In the genomic region with DNA sequence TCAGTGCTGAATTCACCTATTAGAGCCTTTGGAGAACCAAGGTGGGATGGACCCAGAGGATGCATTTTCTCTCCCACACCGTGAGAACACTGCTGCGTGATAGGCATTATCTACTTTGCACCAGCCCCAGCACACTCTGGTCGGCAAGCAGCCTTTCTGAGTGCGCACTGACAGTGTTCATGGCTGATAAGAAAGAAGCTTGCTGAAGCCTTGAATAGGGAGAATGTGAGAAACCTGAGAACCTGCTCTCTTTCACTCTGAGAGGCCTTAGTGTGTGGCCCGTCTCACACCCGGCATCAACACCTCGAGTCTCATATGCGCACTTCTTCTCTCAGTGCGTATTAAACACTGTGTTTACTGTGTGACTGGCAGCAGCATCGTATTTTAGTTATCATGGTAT, we compare ENCODE assay signal across 15 mouse cellular contexts. TPM values are rescaled to one million over a fixed set of nuclear protein-coding genes. Genes with fewer than 3 reads are reported as not detected.
DNase-seq lines count a peak whose midpoint lies in the region; ATAC-seq and TF ChIP-seq lines count a peak whose summit lies in the region.
"Had no signal": no experiment of that assay in that cellular context is flagged by ENCODE, and none has a peak within 500 bp of the region (broad histone marks: within the 10 kb centered on the region; RNA-seq: fewer than 3 reads in every experiment).

No protein-coding gene starts in this region.

- no peak for DNase-seq in heart, adult 9 months (ENCODE audit: low spot score in 2 of 2)
- DNase-seq in brain, embryonic 14.5 days (ENCODE audit: low read depth): peak; percentile 26
- peak; percentile 43 to 46 for DNase-seq in spleen, postnatal 14 days (ENCODE audit: low spot score in 2 of 2)
- no peak for DNase-seq in Muller cell, postnatal 12 days (ENCODE audit: inconsistent ontology term)
- no peak for DNase-seq in frontal cortex, postnatal 10 days (ENCODE audit: low spot score in 2 of 2)
- no peak for DNase-seq in ovary, postnatal 36 days (ENCODE audit: low spot score)
- DNase-seq: adrenal gland, adult 2 months; cerebellum, postnatal 25 days; kidney, postnatal 36 days; lung, postnatal 14 days; thymus, adult 2 months had no signal

- H3K4me1 ChIP-seq in heart, embryonic 11.5 days (ENCODE audit: control insufficient read depth, insufficient read depth, low read length): peaks cover 10% of the 10 kb centered on the region
- H3K4me1 ChIP-seq in intestine, embryonic 16.5 days (ENCODE audit: control insufficient read depth, insufficient read depth, low read length): peaks cover 5% of the 10 kb centered on the region; the same call in 1 of the 2 replicates

- peak; percentile 96 for ATAC-seq in heart, embryonic 11.5 days (replicated peaks; ENCODE audit: insufficient number of reproducible peaks, low FRiP score, low TSS enrichment)
- ATAC-seq in intestine, embryonic 16.5 days: peak; percentile 85
- ATAC-seq: forebrain, embryonic 14.5 days; hindbrain, embryonic 16.5 days had no signal

- no peak overlapping the region for H3K9ac ChIP-seq in heart, embryonic 11.5 days (ENCODE audit: low read depth, low read length)
- no peak overlapping the region for H3K9ac ChIP-seq in intestine, embryonic 16.5 days (ENCODE audit: low read depth, low read length)

- peak overlapping the region; percentile 29 for H3K4me2 ChIP-seq in heart, embryonic 11.5 days
- no peak overlapping the region for H3K4me2 ChIP-seq in intestine, embryonic 16.5 days (ENCODE audit: low read depth, low read length)

- TF ChIP-seq CTCF in brain, embryonic 14.5 days (IDR thresholded peaks at IDR 0.05; ENCODE audit: borderline replicate concordance, extremely low read depth, insufficient read depth, insufficient read length): no peak

- WGBS in heart, embryonic 11.5 days (ENCODE audit: insufficient replicate concordance): 21% methylated on average over 10 of the region's 10 CpGs
- WGBS in intestine, embryonic 16.5 days: 67% methylated on average over 10 of the region's 10 CpGs

- peak overlapping the region; percentile 77 for H3K27ac ChIP-seq in heart, embryonic 11.5 days (ENCODE audit: low read depth, low read length)
- no peak overlapping the region for H3K27ac ChIP-seq in intestine, embryonic 16.5 days (ENCODE audit: low read length)

- H3K27me3 ChIP-seq in heart, embryonic 11.5 days (ENCODE audit: control insufficient read depth, insufficient read depth, low read length): no peaks in the 10 kb centered on the region
- H3K27me3 ChIP-seq in intestine, embryonic 16.5 days (replicated peaks; ENCODE audit: control insufficient read depth, insufficient read depth, low read length): no peaks in the 10 kb centered on the region

- no peaks in the 10 kb centered on the region for H3K36me3 ChIP-seq in heart, embryonic 11.5 days (ENCODE audit: control insufficient read depth, insufficient read depth, low read length)
- no peaks in the 10 kb centered on the region for H3K36me3 ChIP-seq in intestine, embryonic 16.5 days (ENCODE audit: control insufficient read depth, insufficient read depth, low read length)

- H3K9me3 ChIP-seq in heart, embryonic 11.5 days (replicated peaks; ENCODE audit: control insufficient read depth, low read length): no peaks in the 10 kb centered on the region
- no peaks in the 10 kb centered on the region for H3K9me3 ChIP-seq in intestine, embryonic 16.5 days (ENCODE audit: control insufficient read depth, low read length)

- H3K4me3 ChIP-seq in heart, embryonic 11.5 days (ENCODE audit: low read depth, low read length): no peak overlapping the region
- no peak overlapping the region for H3K4me3 ChIP-seq in intestine, embryonic 16.5 days (ENCODE audit: low read length)

- no peak for TF ChIP-seq POLR2A in brain, embryonic 14.5 days (IDR thresholded peaks at IDR 0.05; ENCODE audit: borderline replicate concordance, extremely low read depth, insufficient read depth, insufficient read length, poor library complexity, severe bottlenecking)

RNA-seq across cellular contexts. Expression of a gene that starts 7.6 kb away (rescaled TPM):
- 33.0 and 35.7 TPM in 2 replicates for polyA plus RNA-seq in heart, embryonic 11.5 days (2014; fragmentation: Nextera tagmentation; extraction: Ambion mirVana)
- 3.6 and 7.4 TPM in 2 replicates for polyA plus RNA-seq in brain, embryonic 14.5 days (2012; rRNA removed)
- 105 and 133 TPM in 2 replicates for polyA plus RNA-seq in intestine, embryonic 16.5 days (2015; fragmentation: Nextera tagmentation; extraction: Ambion mirVana)

RNA-seq across cellular contexts. Expression of a gene that starts 7.8 kb away (rescaled TPM):
- not detected in 2 replicates for polyA plus RNA-seq in heart, embryonic 11.5 days (2014; fragmentation: Nextera tagmentation; extraction: Ambion mirVana)
- 0.05 TPM in 2 replicates for polyA plus RNA-seq in brain, embryonic 14.5 days (2012; rRNA removed)
- polyA plus RNA-seq in intestine, embryonic 16.5 days (2015; fragmentation: Nextera tagmentation; extraction: Ambion mirVana): 0.05 and 0.07 TPM in 2 replicates
- polyA plus RNA-seq: adrenal gland, adult 2 months; forebrain, embryonic 14.5 days had no signal

Comparison
In these comparisons a context has a peak if more than half of its experiments do, and no peak if none do; other contexts are left out.
1. DNase-seq: peak in brain, embryonic 14.5 days (single experiment) and spleen, postnatal 14 days (2 of 2); none in heart, adult 9 months (0 of 2), Muller cell, postnatal 12 days (single experiment), frontal cortex, postnatal 10 days (0 of 2) and ovary, postnatal 36 days (single experiment).